In the genomic region with DNA sequence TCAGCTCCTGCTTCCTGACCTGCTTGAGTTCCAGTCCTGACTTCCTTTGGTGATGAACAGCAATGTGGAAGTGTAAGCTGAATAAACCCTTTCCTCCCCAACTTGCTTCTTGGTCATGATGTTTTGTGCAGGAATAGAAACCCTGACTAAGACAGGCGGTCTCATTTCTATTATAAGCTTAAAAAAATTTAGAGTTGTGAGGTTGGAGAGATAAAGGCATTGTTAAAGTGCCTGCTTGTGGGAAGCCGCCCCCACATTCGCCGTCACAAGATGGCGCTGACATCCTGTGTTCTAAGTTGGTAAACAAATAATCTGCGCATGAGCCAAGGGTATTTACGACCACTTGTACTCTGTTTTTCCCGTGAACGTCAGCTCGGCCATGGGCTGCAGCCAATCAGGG, we compare ENCODE assay signal across 18 mouse cellular contexts. TPM values are rescaled to one million over a fixed set of nuclear protein-coding genes. Genes with fewer than 3 reads are reported as not detected.
DNase-seq lines count a peak whose midpoint lies in the region; ATAC-seq and TF ChIP-seq lines count a peak whose summit lies in the region.
"Not testable (repeated sequence)": the region's sequence is repeated elsewhere in the genome, so short reads cannot be mapped to it uniquely, and the experiment has no call there.
"Had no signal": no experiment of that assay in that cellular context is flagged by ENCODE, and none has a peak within 500 bp of the region (broad histone marks: within the 10 kb centered on the region; RNA-seq: fewer than 3 reads in every experiment).

No protein-coding gene starts in this region.

- H3K27me3 ChIP-seq in liver, postnatal 0 days (ENCODE audit: insufficient read depth, low read length) = not testable (repeated sequence)

- TF ChIP-seq CTCF in liver, postnatal 0 days (IDR thresholded peaks at IDR 0.05; ENCODE audit: low read depth) = not testable (repeated sequence)

- not testable (repeated sequence) for H3K4me3 ChIP-seq in liver, postnatal 0 days (ENCODE audit: low read depth, low read length)

- peak; percentile 65 for DNase-seq in A20 (ENCODE audit: low read depth, low spot score)
- DNase-seq in adipocyte (ENCODE audit: low spot score) = peak; percentile 31
- peak; percentile 38 for DNase-seq in c-Kit-positive CD71-positive TER-119-positive erythroid progenitor cells, embryonic 14.5 days (ENCODE audit: low spot score)
- DNase-seq in hindlimb bud, embryonic 11.5 days (ENCODE audit: extremely low spot score, low read depth, low spot score) = peak; percentile 10
- not testable (repeated sequence) for DNase-seq in liver, postnatal 0 days
- peak; percentile 45 for DNase-seq in retina, embryonic 14.5 days (ENCODE audit: low spot score)

- H3K36me3 ChIP-seq in liver, postnatal 0 days (replicated peaks; ENCODE audit: insufficient read depth, low read length) = not testable (repeated sequence)

- WGBS in liver, postnatal 0 days (ENCODE audit: insufficient replicate concordance) = 68% methylated on average over 5 of the region's 10 CpGs

- not testable (repeated sequence) for H3K4me1 ChIP-seq in liver, postnatal 0 days (ENCODE audit: insufficient read depth)

- not testable (repeated sequence) for H3K9ac ChIP-seq in liver, postnatal 0 days (replicated peaks)

- H3K9me3 ChIP-seq in liver, postnatal 0 days (ENCODE audit: low read length) = not testable (repeated sequence)

- H3K4me2 ChIP-seq in liver, postnatal 0 days (ENCODE audit: low read depth, low read length) = not testable (repeated sequence)

- not testable (repeated sequence) for H3K27ac ChIP-seq in liver, postnatal 0 days (ENCODE audit: low read depth)

- ATAC-seq in CD4-positive, CD25-positive, alpha-beta regulatory T cell, adult 4 months = peak; percentile 25
- ATAC-seq in liver, postnatal 0 days = peak; percentile 33; the same call in 1 of the 2 replicates

- TF ChIP-seq EP300 in liver, postnatal 0 days (IDR thresholded peaks at IDR 0.05; ENCODE audit: low read depth) = not testable (repeated sequence)

RNA-seq across cellular contexts. Expression of gene Gm10273, which starts 13.9 kb away (rescaled TPM):
- polyA plus RNA-seq in CD4-positive, CD25-positive, alpha-beta regulatory T cell, adult 4 months (2017; shearing (Covaris generic)) = 10 to 100 TPM; 52.8 to 77.1 TPM
- polyA plus RNA-seq in liver, postnatal 0 days (2015; fragmentation: Nextera tagmentation; extraction: Ambion mirVana) = 4.1 and 8.4 TPM in 2 replicates
- polyA plus RNA-seq: embryonic facial prominence, embryonic 15.5 days; forebrain, embryonic 15.5 days; heart, embryonic 13.5 days had no signal

RNA-seq across cellular contexts. Expression of gene Pla2g12b, which starts 21.9 kb away (rescaled TPM):
- not detected for polyA plus RNA-seq in CD4-positive, CD25-positive, alpha-beta regulatory T cell, adult 4 months (2017; shearing (Covaris generic))
- 58.4 and 61.3 TPM in 2 replicates for polyA plus RNA-seq in liver, postnatal 0 days (2015; fragmentation: Nextera tagmentation; extraction: Ambion mirVana)
- polyA plus RNA-seq: adrenal gland, adult 2 months; C2C12; cerebellum, adult 2 months; embryonic facial prominence, embryonic 12.5 days; forebrain, embryonic 12.5 days; forebrain, embryonic 15.5 days; hindbrain, embryonic 14.5 days; hindbrain, postnatal 0 days; Patski had no signal

RNA-seq across cellular contexts. Expression of gene P4ha1, which starts 58.5 kb away (rescaled TPM):
- 10 to 100 TPM; 53.7 to 54.3 TPM for polyA plus RNA-seq in CD4-positive, CD25-positive, alpha-beta regulatory T cell, adult 4 months (2017; shearing (Covaris generic))
- polyA plus RNA-seq in liver, postnatal 0 days (2015; fragmentation: Nextera tagmentation; extraction: Ambion mirVana) = 5.3 and 6.4 TPM in 2 replicates

Comparison
In these comparisons a context has a peak if more than half of its experiments do, and no peak if none do; other contexts are left out.
1. RNA of gene Pla2g12b, which starts 21.9 kb away (polyA plus RNA-seq): 58.4 to 61.3 TPM in liver, postnatal 0 days; not detected in CD4-positive, CD25-positive, alpha-beta regulatory T cell, adult 4 months; every median in the first group is over 10 times any median in the second.